Mouse (Mus musculus) kidney, adult 8-10 months (tissue): ENCODE data around the gene Urb1.

Experiments
- DNase-seq, 2 experiments: peaks; one replicate each; pipeline ENCODE4 v3.0.0; 2022

Gene Urb1

DNA sequence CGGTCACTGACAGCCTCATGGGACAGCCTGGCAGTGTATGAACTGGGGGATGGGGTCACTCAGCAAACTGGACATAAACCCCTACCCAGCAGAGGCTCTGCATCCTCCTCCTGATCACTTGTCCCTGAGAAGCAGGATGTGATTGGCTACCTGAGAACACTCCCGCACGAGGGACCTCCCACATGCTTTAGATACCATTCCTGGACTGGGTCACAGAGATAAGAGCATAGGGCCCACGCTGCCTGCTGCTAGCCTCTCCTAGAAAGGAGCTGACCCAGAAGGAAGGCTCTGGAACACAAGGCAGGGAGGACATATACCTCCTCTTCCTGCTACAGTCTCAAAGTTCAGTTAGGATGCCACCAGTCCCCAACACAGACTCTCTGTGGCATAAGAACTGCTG, 49.7 kb downstream of the Urb1 start:
- DNase-seq: no peak

DNA sequence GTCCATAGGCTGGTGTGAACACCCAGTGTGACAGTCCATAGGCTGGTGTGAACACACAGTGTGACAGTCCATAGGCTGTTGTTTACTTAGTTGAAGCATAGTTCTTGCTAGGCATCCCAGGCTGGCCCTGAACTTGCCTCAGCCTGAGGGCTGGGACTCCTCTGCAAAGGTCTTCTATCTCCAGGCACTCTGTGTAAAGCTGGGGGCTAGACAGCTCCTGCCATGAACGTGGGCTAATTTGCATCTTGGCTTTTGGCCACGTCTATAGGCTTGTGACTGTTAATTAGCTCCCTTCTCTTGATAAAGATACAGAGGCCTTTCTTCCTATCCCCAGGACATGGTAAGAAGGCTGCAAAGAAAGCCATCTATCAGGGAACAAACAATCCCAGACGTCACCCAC, 50.9 kb downstream of the Urb1 start:
- no peak for DNase-seq

DNA sequence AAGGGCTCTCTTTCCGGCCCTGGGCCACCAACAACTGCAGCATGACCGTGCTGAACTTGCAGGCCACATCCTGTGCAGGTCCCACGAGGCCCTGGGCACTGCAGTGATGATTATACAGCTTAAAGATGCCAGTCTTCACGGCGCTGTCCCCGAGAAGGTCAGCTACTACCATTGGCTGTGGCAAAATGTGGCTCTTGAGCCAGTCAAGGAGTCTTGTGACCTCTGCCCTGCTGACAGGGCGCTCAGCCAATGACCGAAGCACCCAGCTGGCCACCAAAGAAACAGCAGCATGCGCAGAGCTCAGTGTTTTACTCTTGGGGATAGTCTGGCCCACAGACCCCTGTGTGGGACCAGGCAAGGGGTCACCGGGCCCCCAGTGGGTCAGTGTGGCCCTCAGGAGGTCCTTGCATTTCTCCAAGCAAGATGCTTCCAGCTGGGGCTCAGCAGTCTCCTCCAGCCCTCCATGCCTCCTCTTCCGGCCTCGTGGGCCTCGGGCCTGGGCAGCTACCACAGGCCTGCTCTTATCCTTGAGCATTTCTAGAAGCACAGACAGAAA, 56.7 kb downstream of the Urb1 start:
- peak in 1 of 2 experiments; percentile 13 for DNase-seq

DNA sequence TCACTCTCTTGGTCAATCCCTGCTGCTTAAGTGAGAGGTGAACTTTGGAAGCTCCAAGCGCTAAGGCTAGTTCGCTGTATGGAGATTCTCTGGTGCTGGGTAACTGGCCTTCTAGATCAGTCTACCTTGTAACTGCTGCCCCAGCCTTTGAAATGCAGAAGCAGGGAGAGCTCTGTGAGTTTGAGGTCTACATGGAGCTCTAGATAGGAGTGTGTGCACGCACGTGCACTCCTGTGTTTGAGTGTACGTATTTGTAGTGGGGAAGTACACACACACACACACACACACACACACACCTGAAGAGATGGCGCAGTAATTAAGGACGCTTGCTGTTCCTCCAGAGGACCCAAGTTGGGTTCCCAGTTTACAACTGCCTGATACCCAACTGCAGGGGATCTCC, 62.0 kb downstream of the Urb1 start:
- DNase-seq: no peak

DNA sequence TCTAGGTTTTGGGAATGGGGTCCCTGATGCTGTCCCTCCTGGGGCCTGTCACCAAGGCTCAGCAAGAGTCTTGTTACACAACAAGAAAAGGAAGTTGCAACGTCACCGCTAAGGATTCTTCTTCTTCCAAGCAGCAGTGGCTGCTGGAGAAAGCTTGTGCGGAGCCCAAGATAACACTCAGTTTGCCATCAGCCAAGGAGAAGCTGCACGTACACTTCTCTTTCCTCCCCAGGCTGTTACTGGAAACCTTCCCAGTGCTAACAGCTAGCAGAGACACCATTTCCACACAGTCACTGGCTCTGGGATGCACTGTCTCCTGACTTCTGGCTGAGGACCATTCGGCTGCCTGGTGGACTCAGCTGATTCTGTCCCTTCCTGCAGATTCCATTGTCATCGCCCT, 63.1 kb downstream of the Urb1 start:
- no peak for DNase-seq

DNA sequence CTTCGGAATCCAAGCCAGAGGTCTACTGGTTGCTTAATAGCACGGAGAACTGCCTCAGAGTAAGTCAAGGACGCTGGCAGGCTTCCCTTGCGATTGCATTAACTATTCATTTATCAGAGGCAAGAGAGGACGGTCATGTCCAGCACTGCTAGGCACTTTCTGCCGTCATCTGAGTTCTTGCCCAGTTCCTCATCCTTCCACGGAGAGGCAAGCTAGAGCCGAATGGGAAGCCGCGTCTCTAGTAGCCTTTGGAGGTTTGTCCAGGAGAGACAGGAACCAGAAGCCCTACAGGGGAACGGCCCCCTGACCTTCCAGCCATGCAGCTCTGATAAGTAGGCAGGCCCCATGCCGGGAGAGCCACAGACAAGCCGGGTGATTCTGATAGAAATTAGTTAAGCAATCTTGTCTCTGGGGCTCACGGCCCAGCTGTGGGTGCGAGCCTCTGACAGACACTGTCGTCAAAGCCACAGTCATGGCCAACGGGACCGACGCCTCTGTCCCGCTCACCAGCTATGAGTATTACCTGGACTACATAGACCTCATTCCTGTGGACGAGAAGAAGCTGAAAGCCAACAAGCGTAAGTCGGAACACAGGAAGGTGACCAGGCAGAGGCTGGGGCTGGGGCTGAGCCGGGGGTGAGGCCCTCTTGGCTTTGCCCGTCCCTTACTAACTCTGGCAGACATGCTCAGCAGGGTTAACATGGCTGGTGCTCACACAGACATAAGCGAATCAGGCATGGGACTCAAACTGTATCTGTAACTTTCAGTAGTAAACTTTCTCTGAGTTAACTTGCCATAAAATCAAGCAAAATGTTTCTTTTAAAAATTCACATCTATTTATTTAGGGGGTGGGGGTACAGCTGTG, 71.9 kb downstream of the Urb1 start, which contains the start of gene Mrap:
Gene Mrap, plus strand, starts transcription at position 116 of the 865 bp plus-strand sequence.
- no peak for DNase-seq

DNA sequence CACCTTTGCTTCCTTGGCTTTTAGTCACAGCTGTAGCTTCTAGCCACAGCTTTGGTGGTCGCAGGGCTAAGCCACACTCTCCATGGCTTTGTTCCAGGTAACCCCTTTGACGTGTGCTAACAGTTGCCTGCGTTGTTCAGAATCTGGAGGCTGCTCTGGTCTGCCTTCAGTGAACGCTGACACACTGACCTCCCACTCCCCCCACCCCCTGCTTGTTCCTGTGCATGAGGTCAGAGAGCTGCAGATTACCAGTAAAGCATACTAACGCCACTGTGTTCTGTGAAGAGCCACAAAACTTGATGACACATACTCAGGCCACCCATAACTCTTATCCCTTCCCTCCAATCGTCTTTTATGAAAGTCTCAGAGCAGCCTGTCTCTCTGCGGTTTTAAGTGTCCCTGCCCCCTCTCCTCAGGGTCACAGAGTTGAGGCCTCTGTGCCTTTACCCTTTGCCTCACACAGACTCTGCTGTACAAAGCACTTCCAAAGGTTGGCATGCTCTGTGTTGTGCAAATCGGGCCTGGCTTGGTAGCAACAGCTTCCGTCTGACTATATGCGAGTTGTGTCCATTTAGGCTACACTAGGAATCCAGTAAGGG, 73.4 kb downstream of the Urb1 start:
- no peak for DNase-seq

DNA sequence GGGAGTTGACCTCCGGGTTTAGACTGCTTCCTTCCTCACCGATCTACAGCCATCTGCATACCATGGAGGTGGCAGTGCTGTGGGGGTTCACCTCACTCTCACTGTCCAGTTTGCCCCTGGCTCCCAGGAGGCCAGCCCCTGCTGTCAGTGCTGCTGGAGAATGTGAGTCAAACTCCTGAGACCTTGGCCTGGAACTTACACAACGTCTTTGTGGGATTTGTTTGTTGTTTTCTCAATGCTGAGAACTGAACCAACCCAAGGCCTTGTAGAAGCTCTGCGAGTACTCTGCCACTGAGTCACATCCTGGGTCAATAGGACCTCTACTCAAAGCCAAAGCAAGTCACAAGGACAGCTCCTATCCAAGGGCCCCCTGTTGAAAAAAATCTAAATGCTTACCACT, 74.6 kb downstream of the Urb1 start:
- DNase-seq: no peak

DNA sequence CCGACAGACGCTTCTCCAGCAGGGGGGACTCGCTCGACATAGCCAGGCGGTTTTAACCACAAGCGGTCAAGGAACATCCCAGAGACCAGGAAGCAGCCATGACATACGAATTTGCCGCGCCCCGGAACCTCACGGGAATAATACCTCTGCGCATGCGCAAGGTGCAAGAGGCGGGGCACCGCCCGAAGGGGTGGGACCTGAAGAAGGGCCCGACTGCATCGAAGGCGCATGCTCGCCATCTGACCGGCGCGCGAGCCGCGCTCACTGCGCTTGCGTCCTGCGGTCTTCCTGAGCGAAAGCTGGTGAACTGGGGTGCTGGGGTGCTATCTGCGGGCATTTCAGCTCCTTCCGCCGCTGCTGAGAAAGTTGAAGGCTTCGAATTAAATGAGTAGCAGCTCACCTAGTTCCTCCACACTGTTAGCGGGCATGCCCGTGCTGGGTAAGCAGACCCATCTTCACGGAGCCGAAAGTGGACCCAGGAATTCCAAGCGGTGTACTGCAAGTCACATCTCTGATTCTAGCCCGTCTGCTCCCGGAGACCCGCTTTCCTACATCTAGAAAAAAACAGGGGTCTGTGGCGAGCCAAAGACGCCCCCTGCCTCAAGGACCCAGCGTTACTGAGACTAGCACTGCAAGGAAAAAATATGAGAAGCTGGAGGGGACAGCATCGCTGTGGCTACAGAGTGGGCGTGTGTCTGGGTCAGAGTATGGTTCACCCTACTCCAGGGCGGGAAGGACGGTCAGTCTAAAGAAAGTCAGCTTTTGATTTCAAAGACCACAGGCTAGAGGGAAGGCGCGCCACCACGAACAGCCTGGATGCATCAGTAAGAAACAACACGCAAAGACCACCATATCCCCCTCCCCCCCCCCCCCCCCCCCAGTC, 82.7 kb downstream of the Urb1 start, which contains the start of gene Mis18a:
Gene Mis18a, minus strand, starts transcription at position 172 of the 883 bp plus-strand sequence.
- DNase-seq: peak; percentile 93 to 96

DNA sequence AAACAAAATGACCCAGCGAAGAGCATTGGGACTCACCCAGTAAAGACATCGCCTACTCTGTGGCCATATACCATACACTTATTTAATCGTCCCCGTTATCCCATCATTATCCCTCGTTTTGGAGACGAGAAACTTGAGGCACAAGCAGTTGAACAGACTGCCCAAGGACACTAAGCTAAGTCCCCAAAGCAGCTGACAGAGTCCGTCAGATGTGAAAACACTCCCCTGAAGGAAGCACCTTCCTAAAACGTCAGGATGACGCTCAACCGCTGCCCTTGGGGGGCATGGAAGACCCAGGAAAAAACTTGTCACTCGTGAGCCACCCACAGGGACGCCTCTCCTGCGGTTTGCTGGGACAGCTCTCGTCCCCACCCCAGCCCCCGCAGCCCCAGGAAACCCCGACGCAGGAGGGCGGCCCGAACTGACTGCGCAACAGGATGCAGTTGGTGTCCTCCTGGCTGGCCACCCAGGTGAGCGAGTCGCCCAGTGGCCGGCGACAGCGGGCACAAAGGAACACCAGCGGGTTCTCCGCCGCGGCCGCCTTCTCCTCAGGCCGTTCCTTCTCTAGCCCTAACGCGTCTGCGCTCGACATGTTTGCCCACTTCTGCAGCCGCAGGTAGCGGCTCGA, 83.5 kb downstream of the Urb1 start:
- DNase-seq: no peak

DNA sequence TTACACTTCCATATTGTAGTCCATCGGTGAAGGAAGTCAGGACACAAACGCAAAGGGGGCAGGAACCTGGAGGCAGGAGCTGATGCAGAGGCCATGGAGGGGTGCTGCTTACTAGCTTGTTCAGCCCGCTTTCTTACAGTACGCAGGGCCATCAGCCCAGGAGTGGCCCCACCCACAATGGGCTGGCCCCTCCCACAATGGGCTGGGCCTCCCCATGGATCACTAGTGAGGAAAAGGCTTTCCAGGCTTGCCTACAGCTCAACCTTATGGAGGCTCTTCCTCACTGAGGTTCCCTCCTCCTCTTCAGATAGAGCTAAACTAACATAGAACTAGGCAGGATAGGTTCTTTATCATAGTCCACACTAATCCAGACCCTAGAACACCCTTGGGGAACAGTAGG, 86.2 kb downstream of the Urb1 start:
- DNase-seq: no peak

DNA sequence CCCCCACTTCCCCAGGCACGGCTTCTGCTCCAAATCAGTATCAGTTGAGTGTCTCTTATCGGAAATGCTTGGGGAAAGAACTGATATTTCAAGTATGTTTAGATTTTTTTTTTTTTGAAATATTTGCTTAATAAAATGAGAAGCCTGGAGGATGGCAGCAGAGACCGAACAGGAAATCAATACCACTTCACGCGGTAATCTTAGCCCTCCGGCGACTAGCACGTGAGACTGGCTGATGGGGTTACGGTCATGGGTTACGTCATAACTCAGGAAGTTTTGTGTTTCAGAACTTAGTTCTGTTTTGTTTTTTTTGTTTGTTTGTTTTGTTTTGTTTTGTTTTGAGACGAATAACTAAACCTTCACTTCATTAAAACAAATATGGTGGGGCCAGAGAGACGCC, 99.9 kb downstream of the Urb1 start:
- no peak for DNase-seq

DNA sequence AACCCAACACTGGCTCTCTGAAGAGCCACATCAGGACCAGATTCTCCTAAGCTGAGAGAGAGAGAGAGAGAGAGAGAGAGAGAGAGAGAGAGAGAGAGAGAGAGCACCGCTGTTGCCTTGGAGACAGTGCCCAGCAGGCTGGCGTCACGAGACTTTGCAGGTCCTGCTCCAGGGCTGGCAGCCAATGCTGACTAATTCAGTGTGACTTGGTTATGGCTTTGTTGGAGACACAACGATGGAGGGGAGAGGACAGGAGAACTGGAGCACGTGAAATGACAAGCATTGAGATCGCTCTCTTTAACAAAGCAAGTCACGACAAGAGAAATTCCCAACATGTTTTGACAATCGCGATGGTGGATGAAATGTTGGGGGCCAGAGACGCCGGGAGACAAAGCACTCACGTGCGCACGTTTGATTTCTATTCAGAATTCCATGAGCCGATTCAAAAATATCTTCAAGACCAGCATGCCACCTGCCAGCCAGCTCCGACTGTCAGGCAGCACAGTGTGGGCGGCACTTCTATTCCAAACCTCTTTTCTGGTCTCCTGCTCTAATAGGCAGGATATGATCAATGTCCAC, 100.4 kb downstream of the Urb1 start:
- DNase-seq: peak; percentile 33 to 44

DNA sequence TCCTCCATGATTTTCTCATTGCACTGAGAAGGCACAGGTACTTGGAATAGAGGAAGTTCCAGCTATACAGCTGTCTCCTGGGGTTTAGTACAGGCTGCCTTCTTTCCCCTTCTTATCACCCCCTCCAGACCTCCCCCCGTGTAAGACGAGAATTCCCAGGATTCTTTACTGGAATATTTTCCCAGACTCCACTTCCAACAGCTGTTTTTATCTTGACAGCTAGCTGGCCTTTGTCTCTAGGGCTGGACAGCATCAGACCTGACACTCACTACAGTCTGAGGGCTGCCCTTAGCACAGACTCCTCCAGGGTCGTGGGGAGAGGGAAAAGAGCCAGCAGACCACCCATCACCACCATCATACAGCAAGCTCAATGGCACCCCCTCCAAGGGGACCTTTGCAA, 103.9 kb downstream of the Urb1 start:
- DNase-seq: no peak

DNA sequence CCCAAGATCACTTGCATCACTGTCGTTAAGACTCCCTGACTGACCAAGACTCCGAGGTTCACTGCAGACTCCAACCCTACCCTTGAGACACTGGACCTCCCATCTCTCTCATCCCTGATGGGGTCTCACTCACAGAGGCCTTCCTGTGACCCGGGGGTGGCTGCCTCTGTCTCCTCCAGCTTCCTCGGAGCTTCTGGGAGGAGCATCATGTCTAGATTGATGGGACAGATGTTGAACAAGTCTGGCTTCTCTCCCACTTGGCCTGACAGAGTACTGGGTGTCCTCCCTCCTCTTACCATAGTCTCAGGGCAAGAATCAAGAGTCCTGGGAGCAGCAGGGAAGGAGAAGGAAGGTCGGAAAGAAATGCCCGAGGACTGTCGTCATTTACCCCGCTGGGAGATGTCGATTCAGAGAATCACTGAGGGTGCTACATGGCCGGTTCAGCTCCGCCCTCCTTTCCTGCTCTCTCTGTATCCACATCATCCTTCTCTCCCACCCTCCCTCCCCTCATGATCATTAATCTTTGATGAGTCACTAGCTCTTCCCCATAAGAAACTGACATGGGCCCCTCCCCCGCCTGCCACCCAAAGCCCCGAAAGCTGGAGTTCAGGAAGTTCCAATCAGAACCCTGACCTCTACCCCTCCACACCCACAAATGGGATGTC, 105.9 kb downstream of the Urb1 start:
- no peak for DNase-seq

DNA sequence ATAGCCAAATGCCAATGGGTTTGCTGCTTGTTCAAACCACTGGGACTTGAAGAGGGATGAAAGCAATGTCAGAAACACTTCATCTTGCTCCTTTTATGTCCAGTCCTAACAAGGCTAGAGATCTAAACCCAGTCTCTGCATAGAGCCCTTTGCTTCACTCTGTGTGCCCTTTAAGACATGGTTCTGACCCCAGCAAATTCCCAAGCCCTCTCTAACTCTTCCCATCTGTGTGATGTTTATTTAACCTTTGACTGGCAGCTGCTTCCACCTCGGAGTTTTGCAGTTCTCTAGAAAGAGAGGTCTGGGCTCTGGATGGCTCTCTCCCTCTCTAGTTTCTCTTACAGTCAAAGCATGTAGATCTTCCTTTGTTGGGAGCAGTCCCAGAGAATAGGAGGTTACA, 106.6 kb downstream of the Urb1 start:
- DNase-seq: no peak

DNA sequence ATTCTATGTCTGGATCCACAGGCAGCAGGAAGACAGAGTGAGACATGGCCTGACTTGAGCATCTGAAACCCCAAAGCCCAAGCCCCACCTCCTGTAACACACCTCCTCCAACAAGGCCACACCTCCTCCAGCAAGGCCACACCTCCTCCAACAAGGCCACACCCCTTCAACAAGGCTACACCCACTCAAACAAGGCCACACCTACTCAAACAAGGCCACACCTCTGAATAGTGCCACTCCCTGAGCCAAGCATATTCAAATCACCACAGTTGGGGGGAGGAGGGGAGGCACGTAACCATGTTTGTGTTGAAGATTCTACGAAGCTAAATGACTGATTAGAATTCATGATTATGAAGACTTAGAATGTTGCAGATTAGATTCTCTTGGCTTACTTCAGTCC, 108.7 kb downstream of the Urb1 start:
- DNase-seq: no peak
